In genomic region chr16:44172297-44173154, GRCm38 (mm10) we compare ENCODE assay signal across 8 mouse cellular contexts. TPM values are rescaled to one million over a fixed set of nuclear protein-coding genes. Genes with fewer than 3 reads are reported as not detected.
DNase-seq lines count a peak whose midpoint lies in the region; ATAC-seq lines count a peak whose summit lies in the region.

No protein-coding gene starts in this region.

- H3K9me3 ChIP-seq in hindbrain, embryonic 12.5 days (replicated peaks), result no peaks in the 10 kb centered on the region

- H3K27ac ChIP-seq in hindbrain, embryonic 12.5 days, result peak overlapping the region; percentile 90

- peak overlapping the region; percentile 62 for H3K9ac ChIP-seq in hindbrain, embryonic 12.5 days

- peak; percentile 97 for DNase-seq in NIH3T3 (ENCODE audit: low read depth)
- DNase-seq in cerebellum, postnatal 10 days, result peak; percentile 98 to 99
- DNase-seq in frontal cortex, postnatal 10 days (ENCODE audit: low spot score in 2 of 2), result peak; percentile 98 to 99
- peak; percentile 97 to 99 for DNase-seq in layer of hippocampus, postnatal 14 days (ENCODE audit: low spot score in 2 of 2)
- DNase-seq in lung, postnatal 14 days, result peak; percentile 97
- DNase-seq in retina, adult 2 months (ENCODE audit: low read depth, low spot score), result peak; percentile 90
- DNase-seq in thymus, postnatal 36 days, result peak; percentile 97 to 99

- H3K27me3 ChIP-seq in hindbrain, embryonic 12.5 days, result no peaks in the 10 kb centered on the region

- peak overlapping the region; percentile 97 for H3K4me3 ChIP-seq in hindbrain, embryonic 12.5 days

- no peaks in the 10 kb centered on the region for H3K36me3 ChIP-seq in hindbrain, embryonic 12.5 days

- ATAC-seq in hindbrain, embryonic 12.5 days (ENCODE audit: low FRiP score), result peak; percentile 100

- WGBS in hindbrain, embryonic 12.5 days, result 1% methylated on average over 26 of the region's 26 CpGs

- H3K4me1 ChIP-seq in hindbrain, embryonic 12.5 days, result peaks cover 17% of the 10 kb centered on the region

- peak overlapping the region; percentile 74 for H3K4me2 ChIP-seq in hindbrain, embryonic 12.5 days (replicated peaks)

RNA-seq across cellular contexts. Expression of gene Usf3, which starts 0.5 kb away (rescaled TPM):
- polyA plus RNA-seq in hindbrain, embryonic 12.5 days (2016; fragmentation: Nextera tagmentation; extraction: Ambion mirVana), result 3.5 and 4.3 TPM in 2 replicates
- 10 to 100 TPM; 39.4 to 42.0 TPM for total RNA-seq in layer of hippocampus, postnatal 14 days (2021)

RNA-seq across cellular contexts. Expression of gene Naa50, which starts 32.9 kb away (rescaled TPM):
- polyA plus RNA-seq in hindbrain, embryonic 12.5 days (2016; fragmentation: Nextera tagmentation; extraction: Ambion mirVana), result 92.5 and 100 TPM in 2 replicates
- total RNA-seq in layer of hippocampus, postnatal 14 days (2021), result 10 to 100 TPM; 52.6 to 54.0 TPM

RNA-seq across cellular contexts. Expression of gene Atp6v1a, which starts 33.0 kb away (rescaled TPM):
- polyA plus RNA-seq in hindbrain, embryonic 12.5 days (2016; fragmentation: Nextera tagmentation; extraction: Ambion mirVana), result 59.6 and 65.5 TPM in 2 replicates
- 100 to 1,000 TPM; 491 to 508 TPM for total RNA-seq in layer of hippocampus, postnatal 14 days (2021)

Comparison
In these comparisons a context has a peak if more than half of its experiments do, and no peak if none do; other contexts are left out.
1. Peak in every context shown above with its lines: DNase-seq, ATAC-seq, H3K4me3 ChIP-seq and H3K27ac ChIP-seq.